Mouse (Mus musculus): ENCODE measurements around the gene Supt7l. TPM values are rescaled to one million over a fixed set of nuclear protein-coding genes. Genes with fewer than 3 reads are reported as not detected.

Supt7l gene
- polyA plus RNA-seq, 1 experiment from 2014 or later = 24.4 TPM

GRCm38 (mm10) chr5:31559401-31559800 lies 31.8 kb upstream of the Supt7l start:
- WGBS = 70% methylated on average over 1 of the region's 1 CpGs
- Histone ChIP-seq H3K36me3 (peaks cover 35% of the 10 kb centered on the region), H3K9me3 (no peaks in the 10 kb centered on the region), H3K4me2 (no peak overlapping the region), H3K27ac (no peak overlapping the region), H3K27me3 (no peaks in the 10 kb centered on the region), H3K4me1 (peaks cover 4% of the 10 kb centered on the region), H3K9ac (no peak overlapping the region), H3K4me3 (no peak overlapping the region)
- no peak for ATAC-seq (ENCODE audit: borderline replicate concordance, extremely low read depth, low FRiP score, low TSS enrichment)

DNA sequence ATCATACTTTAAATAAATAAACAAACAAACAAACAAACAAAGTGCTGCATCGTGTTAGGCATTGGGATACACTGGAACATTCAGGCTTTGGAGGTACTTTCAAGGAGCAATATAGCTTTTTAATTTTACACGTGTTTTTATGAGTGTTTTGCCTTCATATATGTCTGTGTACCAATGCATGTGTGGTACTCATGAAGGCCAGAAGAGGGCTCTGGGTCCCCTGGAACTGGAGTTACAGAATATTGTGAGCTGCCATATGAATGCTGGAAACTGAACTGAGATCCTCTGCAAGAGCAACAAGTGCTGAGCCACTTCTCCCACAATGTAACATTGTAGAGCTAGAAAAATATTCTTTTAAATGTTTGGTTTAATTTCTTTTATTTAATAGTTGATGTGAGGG lies 7.6 kb upstream of the Supt7l start:
- WGBS = 83% methylated on average over 2 of the region's 2 CpGs
- no peak overlapping the region for H3K4me2 ChIP-seq
- no peaks in the 10 kb centered on the region for H3K9me3 ChIP-seq
- ATAC-seq (ENCODE audit: borderline replicate concordance, extremely low read depth, low FRiP score, low TSS enrichment) = no peak
- no peak overlapping the region for H3K27ac ChIP-seq
- H3K36me3 ChIP-seq = peaks cover 75% of the 10 kb centered on the region
- H3K9ac ChIP-seq = no peak overlapping the region
- H3K4me3 ChIP-seq = no peak overlapping the region
- no peaks in the 10 kb centered on the region for H3K4me1 ChIP-seq
- no peaks in the 10 kb centered on the region for H3K27me3 ChIP-seq

- no peak for ATAC-seq (ENCODE audit: borderline replicate concordance, extremely low read depth, low FRiP score, low TSS enrichment)
- peaks cover 32% of the 10 kb centered on the region for H3K36me3 ChIP-seq
- H3K9me3 ChIP-seq = no peaks in the 10 kb centered on the region
- no peak overlapping the region for H3K27ac ChIP-seq
- WGBS = 47% methylated on average over 2 of the region's 2 CpGs
- no peak overlapping the region for H3K4me3 ChIP-seq
- peak overlapping the region; percentile 92 for H3K4me2 ChIP-seq
- no peaks in the 10 kb centered on the region for H3K27me3 ChIP-seq
- H3K4me1 ChIP-seq = peaks cover 16% of the 10 kb centered on the region
- H3K9ac ChIP-seq = no peak overlapping the region
Measured at GRCm38 (mm10) chr5:31528560-31528959, 953 bp upstream of the Supt7l start.

- peak; percentile 8; the same call in 1 of the 2 replicates for ATAC-seq (ENCODE audit: borderline replicate concordance, extremely low read depth, low FRiP score, low TSS enrichment)
- peak overlapping the region; percentile 97 for H3K4me3 ChIP-seq
- peak overlapping the region; percentile 85 for H3K9ac ChIP-seq
- H3K9me3 ChIP-seq = no peaks in the 10 kb centered on the region
- WGBS = 3% methylated on average over 40 of the region's 40 CpGs
- peaks cover 25% of the 10 kb centered on the region for H3K36me3 ChIP-seq
- no peaks in the 10 kb centered on the region for H3K27me3 ChIP-seq
- peak overlapping the region; percentile 92 for H3K4me2 ChIP-seq
- H3K4me1 ChIP-seq = peaks cover 16% of the 10 kb centered on the region
- H3K27ac ChIP-seq = peak overlapping the region; percentile 90; the same call in 1 of the 2 replicates
Measured at GRCm38 (mm10) chr5:31527117-31527680, 408 bp downstream of the Supt7l start.

GRCm38 (mm10) chr5:31526354-31527116 lies 1.1 kb downstream of the Supt7l start, which contains the start of gene Slc4a1ap:
TSS of gene Slc4a1ap (plus strand) at chr5:31526995.
- peak; percentile 49 for ATAC-seq (ENCODE audit: borderline replicate concordance, extremely low read depth, low FRiP score, low TSS enrichment)
- H3K9me3 ChIP-seq = no peaks in the 10 kb centered on the region

DNA sequence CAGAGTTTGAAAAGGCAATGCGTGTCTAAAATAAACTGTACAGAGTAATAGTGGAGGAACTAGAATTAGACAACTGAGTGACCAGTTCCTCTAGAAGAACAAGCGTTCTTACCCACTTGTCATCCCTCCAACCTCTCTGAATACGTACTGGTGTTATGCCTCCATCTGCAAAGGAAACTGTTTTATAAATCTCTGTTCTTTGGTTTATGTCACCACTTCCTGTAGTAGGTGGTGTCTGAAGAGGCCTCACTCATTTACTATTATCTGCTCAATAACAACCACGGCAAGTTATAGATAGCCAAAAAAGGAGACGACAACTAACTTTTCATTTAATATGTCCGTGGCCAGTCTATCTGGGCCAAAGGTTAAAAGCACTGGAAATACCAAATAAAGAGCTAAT lies 7.1 kb downstream of the Supt7l start:
- H3K36me3 ChIP-seq = peaks cover 58% of the 10 kb centered on the region

More at GRCm38 (mm10) chr5:31526354-31527116, 1.1 kb downstream of the Supt7l start, which contains the start of gene Slc4a1ap:
- H3K4me2 ChIP-seq = peak within 1 kb of the TSS; percentile 92
- under 1% methylated on average over 28 of the region's 28 CpGs for WGBS
- H3K4me3 ChIP-seq = peak within 1 kb of the TSS; percentile 97
- H3K27me3 ChIP-seq = no peaks in the 10 kb centered on the region
- peak within 1 kb of the TSS; percentile 85 for H3K9ac ChIP-seq
- peak within 1 kb of the TSS; percentile 90 for H3K27ac ChIP-seq
- H3K4me1 ChIP-seq = peaks cover 16% of the 10 kb centered on the region
- peaks cover 19% of the 10 kb centered on the region for H3K36me3 ChIP-seq

DNA sequence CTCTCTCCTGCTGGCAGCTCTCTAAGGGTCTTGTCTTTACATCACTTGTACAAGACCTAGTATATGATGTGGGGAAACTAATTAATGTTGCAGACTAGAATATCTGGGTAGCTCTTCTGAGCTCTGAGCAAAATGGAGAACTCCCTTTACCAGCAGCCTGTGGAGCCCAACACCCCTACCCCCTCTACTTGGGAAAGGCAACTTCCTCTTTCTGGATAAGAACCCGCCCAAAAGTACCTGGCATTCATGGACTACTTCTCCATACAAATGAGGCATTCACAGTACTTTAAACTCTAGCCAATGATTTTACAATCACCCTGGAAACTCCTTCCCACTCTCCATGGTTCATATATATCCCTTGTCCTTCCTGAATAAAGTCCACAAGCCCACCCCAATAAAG lies 15.1 kb downstream of the Supt7l start:
- H3K4me1 ChIP-seq = no peaks in the 10 kb centered on the region
- no peaks in the 10 kb centered on the region for H3K9me3 ChIP-seq
- WGBS = 74% methylated on average over 1 of the region's 1 CpGs
- no peak overlapping the region for H3K27ac ChIP-seq
- no peaks in the 10 kb centered on the region for H3K27me3 ChIP-seq
- ATAC-seq (ENCODE audit: borderline replicate concordance, extremely low read depth, low FRiP score, low TSS enrichment) = no peak
- peaks cover 75% of the 10 kb centered on the region for H3K36me3 ChIP-seq
- no peak overlapping the region for H3K9ac ChIP-seq
- H3K4me2 ChIP-seq = no peak overlapping the region
- no peak overlapping the region for H3K4me3 ChIP-seq

More for the DNA sequence above, 7.1 kb downstream of the Supt7l start:
- no peaks in the 10 kb centered on the region for H3K9me3 ChIP-seq
- H3K27me3 ChIP-seq = no peaks in the 10 kb centered on the region
- 69% methylated on average over 6 of the region's 6 CpGs for WGBS
- H3K4me1 ChIP-seq = peaks cover 2% of the 10 kb centered on the region; the same call in 1 of the 2 replicates
- H3K27ac ChIP-seq = no peak overlapping the region
- H3K4me2 ChIP-seq = no peak overlapping the region
- H3K9ac ChIP-seq = no peak overlapping the region
- H3K4me3 ChIP-seq = no peak overlapping the region
- no peak for ATAC-seq (ENCODE audit: borderline replicate concordance, extremely low read depth, low FRiP score, low TSS enrichment)

- no peaks in the 10 kb centered on the region for H3K4me1 ChIP-seq
- ATAC-seq (ENCODE audit: borderline replicate concordance, extremely low read depth, low FRiP score, low TSS enrichment) = no peak
- H3K4me2 ChIP-seq = no peak overlapping the region
- no peak overlapping the region for H3K9ac ChIP-seq
- H3K9me3 ChIP-seq = no peaks in the 10 kb centered on the region
- H3K27me3 ChIP-seq = no peaks in the 10 kb centered on the region
- H3K27ac ChIP-seq = no peak overlapping the region
- WGBS = 52% methylated on average over 10 of the region's 10 CpGs
- no peak overlapping the region for H3K4me3 ChIP-seq
- H3K36me3 ChIP-seq = peaks cover 68% of the 10 kb centered on the region
Measured at GRCm38 (mm10) chr5:31504843-31505242, 22.8 kb downstream of the Supt7l start.

GRCm38 (mm10) chr5:31494513-31495297 lies 32.9 kb downstream of the Supt7l start, which contains the start of gene Gpn1:
TSS of gene Gpn1 (plus strand) at chr5:31494741.
- H3K4me3 ChIP-seq = peak within 1 kb of the TSS; percentile 81
- H3K9ac ChIP-seq = peak within 1 kb of the TSS; percentile 68
- peak within 1 kb of the TSS; percentile 80 for H3K4me2 ChIP-seq
- peak; percentile 100 for ATAC-seq (ENCODE audit: borderline replicate concordance, extremely low read depth, low FRiP score, low TSS enrichment)
- H3K27ac ChIP-seq = no peak within 1 kb of the TSS
- H3K9me3 ChIP-seq = no peaks in the 10 kb centered on the region
- peaks cover 29% of the 10 kb centered on the region for H3K36me3 ChIP-seq
- under 1% methylated on average over 49 of the region's 49 CpGs for WGBS
- no peaks in the 10 kb centered on the region for H3K27me3 ChIP-seq
- peaks cover 15% of the 10 kb centered on the region for H3K4me1 ChIP-seq

DNA sequence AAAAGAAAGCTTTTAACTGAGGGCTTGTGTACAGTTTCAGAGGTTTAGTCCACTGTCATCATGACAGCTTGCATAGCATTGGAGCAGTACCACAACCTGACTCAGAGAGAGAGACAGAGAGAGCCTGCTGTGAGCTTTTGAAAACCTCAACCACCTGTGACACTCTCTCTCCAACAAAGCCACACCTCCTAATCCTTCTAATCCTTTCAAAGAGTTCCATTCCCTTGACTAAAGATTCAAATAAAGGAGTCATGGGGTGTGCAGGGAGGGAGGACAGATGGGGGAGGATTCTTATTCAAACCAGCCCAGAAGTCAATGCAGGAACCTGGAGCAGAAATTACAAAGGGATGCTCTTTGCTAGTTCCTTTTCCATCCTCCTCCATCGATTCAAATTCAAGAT lies 35.6 kb downstream of the Supt7l start:
- 40% methylated on average over 1 of the region's 1 CpGs for WGBS
- no peak overlapping the region for H3K9ac ChIP-seq
- peaks cover 15% of the 10 kb centered on the region for H3K4me1 ChIP-seq
- no peak overlapping the region for H3K4me2 ChIP-seq
- ATAC-seq (ENCODE audit: borderline replicate concordance, extremely low read depth, low FRiP score, low TSS enrichment) = no peak
- H3K27me3 ChIP-seq = no peaks in the 10 kb centered on the region
- H3K27ac ChIP-seq = no peak overlapping the region
- H3K9me3 ChIP-seq = no peaks in the 10 kb centered on the region
- no peak overlapping the region for H3K4me3 ChIP-seq
- peaks cover 7% of the 10 kb centered on the region for H3K36me3 ChIP-seq

DNA sequence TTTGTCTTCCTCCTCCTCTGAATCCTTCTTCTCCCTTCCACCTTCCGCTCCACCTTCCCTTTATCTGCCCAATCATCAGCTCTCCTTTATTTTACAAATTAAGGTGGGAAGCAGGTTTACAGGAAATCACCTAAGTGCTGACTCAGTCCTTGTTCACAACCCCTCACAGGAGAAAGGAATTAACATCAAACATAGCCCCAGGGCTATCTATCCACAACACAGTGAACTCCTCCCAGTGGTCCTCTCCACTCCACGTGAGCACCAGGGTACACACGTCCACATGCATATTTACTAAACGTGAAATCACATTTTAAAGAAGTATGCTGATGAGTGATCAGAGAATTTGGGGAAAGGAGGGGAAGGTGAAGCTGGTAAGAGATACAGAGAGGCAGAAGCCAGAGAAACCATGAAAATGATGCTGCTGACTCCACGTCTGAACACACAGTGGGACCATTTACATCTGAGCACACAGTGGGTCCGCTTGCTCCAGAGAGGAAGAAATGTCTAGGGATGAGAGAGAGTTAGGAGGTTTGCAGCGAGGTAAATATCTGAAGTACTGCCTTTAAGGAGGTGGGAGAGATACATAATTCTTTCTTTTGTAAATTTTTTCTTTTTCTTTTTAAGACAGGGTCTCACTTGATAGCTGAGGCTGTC lies 38.4 kb downstream of the Supt7l start:
- Histone ChIP-seq H3K9ac (no peak overlapping the region), H3K27me3 (no peaks in the 10 kb centered on the region), H3K36me3 (no peaks in the 10 kb centered on the region), H3K27ac (no peak overlapping the region), H3K4me2 (no peak overlapping the region), H3K9me3 (no peaks in the 10 kb centered on the region), H3K4me3 (no peak overlapping the region), H3K4me1 (0 out of 2 replicates have a peak, but pooled peaks cover 4% of the 10 kb centered on the region)
- ATAC-seq (ENCODE audit: borderline replicate concordance, extremely low read depth, low FRiP score, low TSS enrichment) = no peak
- 61% methylated on average over 7 of the region's 7 CpGs for WGBS

All from lung, embryonic 15.5 days (tissue).